14 mouse cellular contexts compared by ENCODE assay signal in genomic region chr8:75067287-75067686, GRCm38 (mm10).
"Had no signal": no experiment of that assay in that cellular context is flagged by ENCODE, and none has a peak within 500 bp of the region (broad histone marks: within the 10 kb centered on the region; RNA-seq: fewer than 3 reads in every experiment).

No protein-coding gene starts in this region.

- H3K36me3 ChIP-seq: lung, embryonic 15.5 days had no signal

- H3K4me2 ChIP-seq: kidney, embryonic 15.5 days; liver, embryonic 11.5 days; lung, embryonic 15.5 days; midbrain, embryonic 11.5 days; midbrain, embryonic 15.5 days; neural tube, embryonic 12.5 days; stomach, embryonic 15.5 days had no signal

- ATAC-seq: midbrain, embryonic 15.5 days had no signal

- H3K4me1 ChIP-seq: kidney, embryonic 15.5 days; lung, embryonic 15.5 days; midbrain, embryonic 15.5 days; neural tube, embryonic 12.5 days; stomach, embryonic 15.5 days had no signal

- DNase-seq: kidney, adult 2 months; kidney, postnatal 14 days; lung, postnatal 14 days; spleen, adult 18-20 months; thymus, postnatal 4 days had no signal

- H3K9me3 ChIP-seq: kidney, embryonic 15.5 days; limb, embryonic 10.5 days; lung, embryonic 15.5 days; midbrain, embryonic 15.5 days; neural tube, embryonic 12.5 days; stomach, embryonic 15.5 days had no signal

- H3K9ac ChIP-seq: kidney, embryonic 15.5 days; lung, embryonic 15.5 days; midbrain, embryonic 15.5 days; neural tube, embryonic 12.5 days; stomach, embryonic 15.5 days had no signal

- H3K27me3 ChIP-seq: kidney, embryonic 15.5 days; lung, embryonic 15.5 days; midbrain, embryonic 15.5 days; neural tube, embryonic 12.5 days; stomach, embryonic 15.5 days had no signal

- H3K27ac ChIP-seq: kidney, embryonic 15.5 days; left cerebral cortex, adult 2 months; limb, embryonic 10.5 days; lung, embryonic 15.5 days; midbrain, embryonic 15.5 days; neural tube, embryonic 12.5 days; stomach, embryonic 15.5 days had no signal

- H3K4me3 ChIP-seq: kidney, embryonic 15.5 days; left cerebral cortex, adult 2 months; limb, embryonic 10.5 days; lung, embryonic 15.5 days; midbrain, embryonic 15.5 days; neural tube, embryonic 12.5 days; stomach, embryonic 15.5 days had no signal
